Mouse (Mus musculus): ENCODE measurements at regions not wholly inside any gene's neighbourhood (a gene's known extent, or its start where the extent isn't known, plus 50 kb on each side); places are given as distances from the start of the nearest gene placed in this dataset. TPM values are rescaled to one million over a fixed set of nuclear protein-coding genes. Genes with fewer than 3 reads are reported as not detected.

DNA sequence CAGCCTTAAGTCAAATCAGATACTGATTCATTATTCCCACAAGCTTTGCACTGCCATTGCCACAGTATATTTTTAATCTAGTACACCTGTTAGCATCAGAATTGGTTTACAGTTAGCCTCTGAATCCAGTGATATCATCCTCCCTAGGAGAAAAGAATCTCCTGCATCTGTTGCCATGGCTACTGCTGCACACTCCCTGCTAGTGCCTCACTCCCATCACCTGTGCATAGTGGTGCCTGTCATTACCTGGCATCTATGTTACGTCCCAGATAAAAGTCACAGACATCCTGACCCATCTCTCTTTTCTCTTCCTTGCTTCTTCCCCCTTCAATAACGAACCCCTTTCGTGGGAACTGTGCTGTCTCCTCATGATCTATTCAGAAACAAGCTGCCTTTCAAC lies 256.4 kb upstream of the Slitrk5 start:
- H3K9me3 ChIP-seq (ENCODE audit: control insufficient read depth, low read length) = no peaks in the 10 kb centered on the region
- no peaks in the 10 kb centered on the region for H3K36me3 ChIP-seq (replicated peaks; ENCODE audit: control insufficient read depth, insufficient read depth)
- ATAC-seq (ENCODE audit: low FRiP score) (no peak), DNase-seq (ENCODE audit: low spot score) (no peak)
- no peaks in the 10 kb centered on the region for H3K27me3 ChIP-seq (ENCODE audit: control insufficient read depth, insufficient read depth, low read length)
- H3K9ac ChIP-seq = no peak overlapping the region
- no peak overlapping the region for H3K4me3 ChIP-seq (replicated peaks; ENCODE audit: low read length)
- H3K27ac ChIP-seq = no peak overlapping the region
- no peaks in the 10 kb centered on the region for H3K4me1 ChIP-seq (replicated peaks; ENCODE audit: control insufficient read depth, insufficient read depth, low read length)
- no peak overlapping the region for H3K4me2 ChIP-seq (replicated peaks)
- 69% methylated on average over 3 of the region's 3 CpGs for WGBS

DNA sequence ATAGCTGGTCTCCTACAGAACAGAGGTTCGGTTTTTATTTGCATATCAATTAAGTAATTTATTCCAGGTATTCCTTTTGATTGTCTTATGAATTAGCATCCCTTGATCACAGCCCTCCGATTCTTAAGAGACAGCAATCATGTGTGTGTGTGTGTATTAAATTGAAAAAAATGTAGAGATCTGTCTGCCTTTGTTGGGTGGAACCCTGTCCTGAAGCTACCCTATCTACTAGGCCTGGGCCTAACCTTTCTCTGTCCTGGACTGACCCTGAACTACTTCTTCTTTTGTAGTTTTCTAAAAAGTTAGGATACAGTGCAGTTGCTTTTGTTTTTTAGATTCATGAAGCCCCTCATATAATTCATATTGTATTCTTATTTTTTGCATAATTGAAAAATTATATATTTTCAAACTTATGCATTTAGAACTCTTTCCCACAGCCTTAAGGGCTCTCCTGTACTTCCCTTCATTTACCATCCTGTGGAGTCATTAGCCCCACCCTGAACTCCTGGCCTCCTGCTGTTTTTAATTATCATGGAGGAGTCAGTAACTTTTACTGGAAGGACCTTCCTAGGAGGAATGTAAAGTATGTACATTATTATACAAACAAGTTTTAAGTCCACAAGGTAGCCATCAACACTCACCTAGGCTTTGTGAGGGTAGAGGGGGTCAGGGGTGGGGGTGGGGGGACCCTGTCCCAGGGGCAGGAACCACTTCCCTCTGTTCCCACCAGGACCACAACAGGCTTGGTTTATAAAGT lies 245.6 kb upstream of the Slitrk5 start:
- DNase-seq (ENCODE audit: low spot score) = no peak
- H3K36me3 ChIP-seq (replicated peaks; ENCODE audit: control insufficient read depth, insufficient read depth) = no peaks in the 10 kb centered on the region
- ATAC-seq (ENCODE audit: low FRiP score) = no peak
- 86% methylated on average over 2 of the region's 2 CpGs for WGBS
- H3K27me3 ChIP-seq (ENCODE audit: control insufficient read depth, insufficient read depth, low read length) = no peaks in the 10 kb centered on the region
- H3K9me3 ChIP-seq (ENCODE audit: control insufficient read depth, low read length) = no peaks in the 10 kb centered on the region
- no peak overlapping the region for H3K9ac ChIP-seq
- no peak overlapping the region for H3K4me3 ChIP-seq (replicated peaks; ENCODE audit: low read length)
- H3K4me1 ChIP-seq (replicated peaks; ENCODE audit: control insufficient read depth, insufficient read depth, low read length) = no peaks in the 10 kb centered on the region
- no peak overlapping the region for H3K27ac ChIP-seq
- H3K4me2 ChIP-seq (replicated peaks) = no peak overlapping the region

Small RNA genes lying in the stretch of these regions (microRNA-seq; reads per million reads assigned to microRNA genes)
- not detected for gene Gm22802

Data from hindbrain, embryonic 14.5 days (tissue).